Mouse (Mus musculus): ENCODE data around the gene Cfap54. TPM values are rescaled to one million over a fixed set of nuclear protein-coding genes. Genes with fewer than 3 reads are reported as not detected.

Cfap54 gene
- polyA plus RNA-seq, 1 experiment from 2014 or later: 0.48 TPM

GRCm38 (mm10) chr10:92818190-92818589 lies 263.2 kb downstream of the Cfap54 start:
- H3K4me2 ChIP-seq: no peak overlapping the region
- no peaks in the 10 kb centered on the region for H3K9me3 ChIP-seq
- no peak overlapping the region for H3K4me3 ChIP-seq (replicated peaks)
- no peaks in the 10 kb centered on the region for H3K27me3 ChIP-seq
- no peak for ATAC-seq (ENCODE audit: insufficient number of reproducible peaks, insufficient read depth, low FRiP score, low TSS enrichment, low read depth)
- no peak overlapping the region for H3K27ac ChIP-seq
- no peaks in the 10 kb centered on the region for H3K36me3 ChIP-seq
- 40% methylated on average over 5 of the region's 5 CpGs for WGBS
- H3K4me1 ChIP-seq (replicated peaks): no peaks in the 10 kb centered on the region
- no peak overlapping the region for H3K9ac ChIP-seq (replicated peaks)

GRCm38 (mm10) chr10:92816903-92817302 lies 264.5 kb downstream of the Cfap54 start:
- no peaks in the 10 kb centered on the region for H3K4me1 ChIP-seq (replicated peaks)
- no peak overlapping the region for H3K4me3 ChIP-seq (replicated peaks)
- no peak overlapping the region for H3K27ac ChIP-seq
- no peaks in the 10 kb centered on the region for H3K27me3 ChIP-seq
- ATAC-seq (ENCODE audit: insufficient number of reproducible peaks, insufficient read depth, low FRiP score, low TSS enrichment, low read depth): no peak
- H3K9ac ChIP-seq (replicated peaks): no peak overlapping the region
- 85% methylated on average over 5 of the region's 5 CpGs for WGBS
- no peaks in the 10 kb centered on the region for H3K36me3 ChIP-seq
- H3K4me2 ChIP-seq: no peak overlapping the region
- H3K9me3 ChIP-seq: no peaks in the 10 kb centered on the region

- no peaks in the 10 kb centered on the region for H3K4me1 ChIP-seq (replicated peaks)
- 72% methylated on average over 9 of the region's 9 CpGs for WGBS
- H3K27me3 ChIP-seq: no peaks in the 10 kb centered on the region
- ATAC-seq (ENCODE audit: insufficient number of reproducible peaks, insufficient read depth, low FRiP score, low TSS enrichment, low read depth): peak; percentile 42; the same call in 1 of the 2 replicates
- H3K36me3 ChIP-seq: no peaks in the 10 kb centered on the region
- H3K4me3 ChIP-seq (replicated peaks): no peak overlapping the region
- no peak overlapping the region for H3K9ac ChIP-seq (replicated peaks)
- H3K27ac ChIP-seq: no peak overlapping the region
- no peak overlapping the region for H3K4me2 ChIP-seq
- H3K9me3 ChIP-seq: no peaks in the 10 kb centered on the region
Measured at GRCm38 (mm10) chr10:92810894-92811293, 270.5 kb downstream of the Cfap54 start.

GRCm38 (mm10) chr10:92791908-92792307 lies 289.5 kb downstream of the Cfap54 start:
- H3K4me2 ChIP-seq: no peak overlapping the region
- no peak overlapping the region for H3K27ac ChIP-seq
- H3K4me3 ChIP-seq (replicated peaks): no peak overlapping the region
- H3K9ac ChIP-seq (replicated peaks): no peak overlapping the region
- ATAC-seq (ENCODE audit: insufficient number of reproducible peaks, insufficient read depth, low FRiP score, low TSS enrichment, low read depth): no peak
- no peaks in the 10 kb centered on the region for H3K27me3 ChIP-seq
- no peaks in the 10 kb centered on the region for H3K36me3 ChIP-seq
- no peaks in the 10 kb centered on the region for H3K9me3 ChIP-seq
- H3K4me1 ChIP-seq (replicated peaks): peaks cover 5% of the 10 kb centered on the region
- WGBS: 60% methylated on average over 10 of the region's 10 CpGs

- H3K9ac ChIP-seq (replicated peaks): no peak overlapping the region
- no peak overlapping the region for H3K27ac ChIP-seq
- no peak for ATAC-seq (ENCODE audit: insufficient number of reproducible peaks, insufficient read depth, low FRiP score, low TSS enrichment, low read depth)
- no peaks in the 10 kb centered on the region for H3K9me3 ChIP-seq
- H3K4me3 ChIP-seq (replicated peaks): no peak overlapping the region
- WGBS: 79% methylated on average over 9 of the region's 9 CpGs
- H3K27me3 ChIP-seq: no peaks in the 10 kb centered on the region
- H3K36me3 ChIP-seq: no peaks in the 10 kb centered on the region
- H3K4me2 ChIP-seq: no peak overlapping the region
- H3K4me1 ChIP-seq (replicated peaks): peaks cover 5% of the 10 kb centered on the region
Measured at GRCm38 (mm10) chr10:92791531-92791900, 289.9 kb downstream of the Cfap54 start.

- no peaks in the 10 kb centered on the region for H3K27me3 ChIP-seq
- no peak overlapping the region for H3K27ac ChIP-seq
- no peak overlapping the region for H3K4me3 ChIP-seq (replicated peaks)
- 84% methylated on average over 7 of the region's 7 CpGs for WGBS
- peaks cover 5% of the 10 kb centered on the region for H3K4me1 ChIP-seq (replicated peaks)
- no peak overlapping the region for H3K4me2 ChIP-seq
- ATAC-seq (ENCODE audit: insufficient number of reproducible peaks, insufficient read depth, low FRiP score, low TSS enrichment, low read depth): no peak
- no peaks in the 10 kb centered on the region for H3K36me3 ChIP-seq
- no peak overlapping the region for H3K9ac ChIP-seq (replicated peaks)
- H3K9me3 ChIP-seq: no peaks in the 10 kb centered on the region
Measured at GRCm38 (mm10) chr10:92790893-92791530, 290.4 kb downstream of the Cfap54 start.

- WGBS: 36% methylated on average over 2 of the region's 2 CpGs
- Histone ChIP-seq H3K36me3 (no peaks in the 10 kb centered on the region), H3K27me3 (no peaks in the 10 kb centered on the region), H3K27ac (no peak overlapping the region), H3K4me3 (replicated peaks) (no peak overlapping the region), H3K4me2 (no peak overlapping the region), H3K9ac (replicated peaks) (no peak overlapping the region), H3K9me3 (no peaks in the 10 kb centered on the region), H3K4me1 (replicated peaks) (peaks cover 5% of the 10 kb centered on the region)
- ATAC-seq (ENCODE audit: insufficient number of reproducible peaks, insufficient read depth, low FRiP score, low TSS enrichment, low read depth): no peak
Measured at GRCm38 (mm10) chr10:92790247-92790646, 291.2 kb downstream of the Cfap54 start.

- ATAC-seq (ENCODE audit: insufficient number of reproducible peaks, insufficient read depth, low FRiP score, low TSS enrichment, low read depth): no peak
- peaks cover 5% of the 10 kb centered on the region for H3K4me1 ChIP-seq (replicated peaks)
- H3K36me3 ChIP-seq: no peaks in the 10 kb centered on the region
- 0 out of 2 replicates have a peak overlapping the region, but pooled peaks have one; percentile 10 for H3K4me2 ChIP-seq
- H3K9me3 ChIP-seq: no peaks in the 10 kb centered on the region
- no peak overlapping the region for H3K4me3 ChIP-seq (replicated peaks)
- H3K9ac ChIP-seq (replicated peaks): no peak overlapping the region
- no peaks in the 10 kb centered on the region for H3K27me3 ChIP-seq
- 0 out of 2 replicates have a peak overlapping the region, but pooled peaks have one; percentile 41 for H3K27ac ChIP-seq
- 60% methylated on average over 13 of the region's 13 CpGs for whole genome bisulfite sequencing
Measured at GRCm38 (mm10) chr10:92788410-92789096, 292.9 kb downstream of the Cfap54 start.

- ATAC-seq (ENCODE audit: insufficient number of reproducible peaks, insufficient read depth, low FRiP score, low TSS enrichment, low read depth): no peak
- Histone ChIP-seq H3K4me3 (replicated peaks) (no peak overlapping the region), H3K9ac (replicated peaks) (no peak overlapping the region), H3K27ac (no peak overlapping the region), H3K4me2 (no peak overlapping the region), H3K36me3 (no peaks in the 10 kb centered on the region), H3K27me3 (no peaks in the 10 kb centered on the region), H3K9me3 (no peaks in the 10 kb centered on the region), H3K4me1 (replicated peaks) (no peaks in the 10 kb centered on the region)
- 77% methylated on average over 5 of the region's 5 CpGs for WGBS
Measured at GRCm38 (mm10) chr10:92782691-92783090, 298.7 kb downstream of the Cfap54 start.

GRCm38 (mm10) chr10:92754359-92754758 lies 327.1 kb downstream of the Cfap54 start:
- Histone ChIP-seq H3K36me3 (no peaks in the 10 kb centered on the region), H3K4me2 (no peak overlapping the region), H3K4me1 (replicated peaks) (no peaks in the 10 kb centered on the region), H3K9ac (replicated peaks) (no peak overlapping the region), H3K4me3 (replicated peaks) (no peak overlapping the region), H3K9me3 (peaks cover 4% of the 10 kb centered on the region), H3K27ac (no peak overlapping the region), H3K27me3 (no peaks in the 10 kb centered on the region)
- WGBS: 81% methylated on average over 5 of the region's 5 CpGs
- no peak for ATAC-seq (ENCODE audit: insufficient number of reproducible peaks, insufficient read depth, low FRiP score, low TSS enrichment, low read depth)

GRCm38 (mm10) chr10:92730339-92730738 lies 351.1 kb downstream of the Cfap54 start:
- Histone ChIP-seq H3K4me2 (no peak overlapping the region), H3K4me1 (replicated peaks) (no peaks in the 10 kb centered on the region), H3K4me3 (replicated peaks) (no peak overlapping the region), H3K36me3 (no peaks in the 10 kb centered on the region), H3K27me3 (no peaks in the 10 kb centered on the region), H3K9me3 (no peaks in the 10 kb centered on the region; the same call in 1 of the 2 replicates), H3K9ac (replicated peaks) (no peak overlapping the region), H3K27ac (no peak overlapping the region)
- no peak for ATAC-seq (ENCODE audit: insufficient number of reproducible peaks, insufficient read depth, low FRiP score, low TSS enrichment, low read depth)
- WGBS: 90% methylated on average over 3 of the region's 3 CpGs
